8 mouse cellular contexts compared by ENCODE assay signal in the genomic region with DNA sequence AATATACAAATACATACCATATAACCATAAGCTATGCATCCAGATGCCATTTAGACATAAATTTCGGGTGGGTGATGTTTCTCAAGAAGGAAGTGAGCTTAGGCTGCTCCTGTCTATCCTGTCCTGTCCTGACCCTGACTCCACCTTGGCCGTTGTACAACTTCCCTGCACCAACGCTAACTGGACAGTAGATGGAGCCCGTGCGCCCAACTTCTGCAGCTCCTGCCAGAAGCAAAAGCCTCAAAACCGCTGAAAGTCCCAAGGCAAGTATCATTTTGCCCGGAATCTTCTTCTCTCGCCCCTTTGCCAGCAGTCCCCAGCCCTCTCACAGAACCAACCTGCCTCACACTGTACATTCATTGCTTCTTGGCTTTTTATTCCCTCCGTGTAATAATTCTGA. TPM values are rescaled to one million over a fixed set of nuclear protein-coding genes. Genes with fewer than 3 reads are reported as not detected.
A peak's percentile ranks its signal among the peaks of the same experiment; 100 is the strongest.
DNase-seq lines count a peak whose midpoint lies in the region; ATAC-seq lines count a peak whose summit lies in the region.

No protein-coding gene starts in this region.

- no peaks in the 10 kb centered on the region for H3K9me3 ChIP-seq in forebrain, embryonic 15.5 days
- H3K9me3 ChIP-seq in hindbrain, embryonic 10.5 days = 0 out of 2 replicates have a peak, but pooled peaks cover 4% of the 10 kb centered on the region

- 0 out of 2 replicates have a peak overlapping the region, but pooled peaks have one; percentile 16 for H3K9ac ChIP-seq in forebrain, embryonic 15.5 days (replicated peaks)

- H3K27ac ChIP-seq in forebrain, embryonic 15.5 days (replicated peaks) = no peak overlapping the region
- no peak overlapping the region for H3K27ac ChIP-seq in hindbrain, embryonic 10.5 days

- peak overlapping the region; percentile 36 for H3K4me3 ChIP-seq in forebrain, embryonic 15.5 days
- peak overlapping the region; percentile 42 for H3K4me3 ChIP-seq in hindbrain, embryonic 10.5 days

- no peaks in the 10 kb centered on the region for H3K27me3 ChIP-seq in forebrain, embryonic 15.5 days
- no peaks in the 10 kb centered on the region for H3K27me3 ChIP-seq in hindbrain, embryonic 10.5 days (ENCODE audit: insufficient read depth, poor library complexity, severe bottlenecking)

- no peaks in the 10 kb centered on the region for H3K36me3 ChIP-seq in forebrain, embryonic 15.5 days
- no peaks in the 10 kb centered on the region for H3K36me3 ChIP-seq in hindbrain, embryonic 10.5 days

- peaks cover 9% of the 10 kb centered on the region; the same call in 1 of the 2 replicates for H3K4me1 ChIP-seq in forebrain, embryonic 15.5 days
- H3K4me1 ChIP-seq in hindbrain, embryonic 10.5 days (replicated peaks) = peaks cover 13% of the 10 kb centered on the region; the same call in 1 of the 2 replicates

- H3K4me2 ChIP-seq in forebrain, embryonic 15.5 days (replicated peaks) = peak overlapping the region; percentile 50

- WGBS in forebrain, embryonic 15.5 days = under 1% methylated on average over 9 of the region's 9 CpGs
- 2% methylated on average over 9 of the region's 9 CpGs for WGBS in hindbrain, embryonic 10.5 days

- peak; percentile 65 for DNase-seq in MN1 (ENCODE audit: low spot score)
- peak; percentile 33 for DNase-seq in cerebellum, adult 11 months
- peak; percentile 74 for DNase-seq in hindbrain, embryonic 10.5 days (ENCODE audit: low spot score)
- DNase-seq in layer of hippocampus, adult 9-11 months = peak; percentile 34
- DNase-seq in lung, postnatal 14 days = peak; percentile 69
- peak; percentile 41 for DNase-seq in retina, adult 2 months (ENCODE audit: low read depth, low spot score)
- DNase-seq in thymus, postnatal 36 days = peak; percentile 57 to 61

- 0 out of 2 replicates have a peak, but pooled peaks have one; percentile 38 for ATAC-seq in forebrain, embryonic 15.5 days (replicated peaks)

RNA-seq across cellular contexts. Expression of gene Svs1, which starts 21.3 kb away (rescaled TPM):
- not detected in 2 replicates for polyA plus RNA-seq in forebrain, embryonic 15.5 days (2015; fragmentation: Nextera tagmentation; extraction: Ambion mirVana)
- polyA plus RNA-seq in hindbrain, embryonic 10.5 days (2016; fragmentation: Nextera tagmentation; extraction: Ambion mirVana) = not detected in 2 replicates

RNA-seq across cellular contexts. Expression of gene Gpnmb, which starts 28.4 kb away (rescaled TPM):
- polyA plus RNA-seq in forebrain, embryonic 15.5 days (2015; fragmentation: Nextera tagmentation; extraction: Ambion mirVana) = 0.24 and 0.47 TPM in 2 replicates
- 0.75 and 0.81 TPM in 2 replicates for polyA plus RNA-seq in hindbrain, embryonic 10.5 days (2016; fragmentation: Nextera tagmentation; extraction: Ambion mirVana)

RNA-seq across cellular contexts. Expression of gene Doxl2, which starts 33.2 kb away (rescaled TPM):
- polyA plus RNA-seq in forebrain, embryonic 15.5 days (2015; fragmentation: Nextera tagmentation; extraction: Ambion mirVana) = not detected in 2 replicates
- not detected in 2 replicates for polyA plus RNA-seq in hindbrain, embryonic 10.5 days (2016; fragmentation: Nextera tagmentation; extraction: Ambion mirVana)
